Mouse (Mus musculus): Measurements from ENCODE around the gene Map2k6.

The Map2k6 gene

DNA sequence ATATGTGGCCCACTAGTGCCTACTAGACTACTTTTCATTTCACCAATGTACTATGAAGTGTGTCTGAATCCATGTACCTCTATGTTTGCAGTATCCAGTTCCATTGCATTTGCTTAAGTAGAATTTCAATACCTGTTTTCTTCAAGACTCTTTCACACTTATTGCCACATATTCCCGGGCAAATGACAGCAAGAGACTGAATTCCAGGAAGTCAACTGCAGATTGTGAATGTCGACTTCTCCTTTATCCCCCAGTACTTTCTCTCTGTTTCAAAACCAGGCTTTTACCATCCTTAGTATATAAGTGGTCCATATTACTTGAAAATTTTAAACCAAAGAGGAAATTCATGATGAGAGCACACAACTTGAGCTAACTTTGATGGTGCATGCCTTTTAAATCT is 4.7 kb downstream of the Map2k6 start:
- in situ Hi-C loops (cut with MboI, MseI), result no loop called here

DNA sequence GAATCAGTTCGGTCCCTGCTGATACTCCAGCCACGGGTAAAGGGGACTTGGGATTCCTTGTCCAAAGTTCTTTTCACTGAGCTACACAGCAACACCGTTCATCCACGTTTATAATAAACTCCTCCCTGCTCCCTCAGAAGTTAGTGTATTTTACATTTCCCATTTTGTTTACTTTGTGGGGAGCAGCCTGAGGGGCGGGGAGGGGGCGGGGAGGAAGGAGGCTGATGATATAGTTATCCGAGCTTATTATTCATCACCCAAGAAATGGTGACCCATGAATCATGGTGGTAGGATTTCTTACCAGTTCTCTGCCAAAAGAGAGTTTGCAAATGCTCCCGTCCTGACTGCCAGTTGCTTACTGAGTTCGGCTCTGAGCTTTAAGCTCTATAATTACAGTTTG is 6.7 kb downstream of the Map2k6 start:
- in situ Hi-C loops (cut with MboI, MseI), result no loop called here

DNA sequence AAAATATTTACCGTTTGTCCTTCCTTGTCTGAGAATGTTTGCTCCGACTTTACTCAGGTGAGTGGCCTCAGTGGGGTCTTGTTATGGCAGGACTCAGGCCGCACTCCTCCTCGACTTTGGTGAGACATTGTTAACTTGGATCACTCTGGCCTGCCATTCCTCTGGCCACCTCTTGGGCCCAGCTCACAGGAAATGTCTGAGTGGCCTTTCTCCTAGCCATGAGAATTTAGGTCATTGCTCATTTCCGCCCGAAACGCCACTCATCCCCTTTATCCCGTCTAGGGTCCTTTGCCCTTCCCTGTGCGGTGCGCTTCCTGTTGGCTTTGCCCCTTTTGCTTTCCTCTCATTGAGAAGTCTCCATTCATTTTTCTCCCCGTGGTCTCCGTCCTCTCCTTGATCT is 10.2 kb downstream of the Map2k6 start:
- in situ Hi-C loops (cut with MboI, MseI), result no loop called here

DNA sequence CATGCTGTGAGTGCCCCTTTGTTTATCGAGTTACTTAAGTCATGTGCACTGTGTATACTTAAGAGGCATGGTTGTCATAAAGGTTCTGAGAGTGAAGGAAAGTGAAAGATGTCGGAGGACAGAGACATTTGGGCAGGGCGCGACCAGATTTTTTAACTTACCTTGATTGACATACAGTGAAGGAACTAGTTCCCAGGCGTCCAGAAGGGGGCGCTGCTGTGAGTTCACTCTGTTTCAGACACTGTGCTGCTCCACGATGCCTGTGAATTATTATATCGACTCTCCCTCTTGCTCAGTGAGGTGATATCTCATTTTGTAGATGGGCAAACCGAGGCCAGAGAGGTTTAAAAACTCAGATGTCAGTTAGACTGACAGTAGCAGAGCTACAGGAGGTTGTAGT is 10.9 kb downstream of the Map2k6 start:
- in situ Hi-C loops (cut with MboI, MseI), result no loop called here

DNA sequence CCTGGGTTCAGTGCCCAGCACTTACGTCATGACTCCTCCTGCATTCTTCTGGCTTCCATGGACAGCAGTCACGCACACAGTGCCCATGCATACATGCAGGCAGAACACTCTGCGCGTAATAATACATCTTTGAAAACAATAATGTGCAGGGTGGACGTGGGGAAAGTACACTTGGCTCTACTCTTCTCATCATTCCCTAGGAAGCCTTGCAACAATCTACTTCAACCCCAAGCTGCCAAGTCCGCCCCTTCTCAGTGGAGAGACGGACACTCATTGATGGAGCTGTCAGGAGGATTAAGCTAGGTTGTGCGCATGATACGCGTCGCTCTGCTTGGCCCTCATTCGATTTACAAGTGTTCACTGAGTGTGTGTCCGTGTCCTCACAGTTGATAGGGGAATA is 12.7 kb downstream of the Map2k6 start:
- in situ Hi-C loops (cut with MboI, MseI), result no loop called here

DNA sequence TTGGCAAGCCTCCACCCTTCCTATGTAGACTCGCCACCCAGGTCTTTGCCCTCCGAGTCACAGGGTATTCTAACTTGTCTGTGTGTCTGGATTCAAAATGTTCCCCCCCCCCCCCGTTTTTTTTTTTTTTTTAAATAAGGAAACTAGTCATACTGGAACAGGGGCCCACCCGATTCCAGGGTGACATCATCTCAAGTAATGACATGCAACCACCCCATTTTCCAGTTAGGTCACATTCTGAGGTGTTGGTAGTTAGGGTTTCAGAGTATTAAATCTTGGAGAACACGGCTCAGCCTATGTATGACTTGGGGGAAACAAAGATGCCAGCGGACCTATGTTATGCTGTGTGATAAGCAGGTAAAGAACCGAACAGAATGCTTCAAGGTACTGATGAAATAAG is 15.3 kb downstream of the Map2k6 start:
- in situ Hi-C loops (cut with MboI, MseI), result no loop called here

DNA sequence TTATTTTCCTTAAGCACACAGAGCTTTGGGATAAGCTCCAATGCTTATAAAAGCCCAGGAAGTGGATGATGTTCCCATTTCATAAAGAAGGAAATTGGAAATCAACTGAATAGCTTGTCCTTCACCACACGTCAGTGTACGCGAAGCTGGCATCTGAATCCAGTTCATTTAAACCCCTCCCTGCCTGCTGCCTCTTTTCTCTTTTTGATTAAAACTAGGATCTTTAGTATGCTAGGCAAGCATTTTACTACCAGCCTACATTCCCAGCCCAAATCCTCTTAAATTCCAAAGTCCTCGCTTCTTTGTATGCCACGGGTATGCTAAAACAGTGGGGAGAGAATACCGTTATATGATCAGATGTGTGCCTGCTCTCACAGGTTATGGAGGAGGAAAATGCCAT is 17.8 kb downstream of the Map2k6 start:
- in situ Hi-C loops (cut with MboI, MseI), result no loop called here

DNA sequence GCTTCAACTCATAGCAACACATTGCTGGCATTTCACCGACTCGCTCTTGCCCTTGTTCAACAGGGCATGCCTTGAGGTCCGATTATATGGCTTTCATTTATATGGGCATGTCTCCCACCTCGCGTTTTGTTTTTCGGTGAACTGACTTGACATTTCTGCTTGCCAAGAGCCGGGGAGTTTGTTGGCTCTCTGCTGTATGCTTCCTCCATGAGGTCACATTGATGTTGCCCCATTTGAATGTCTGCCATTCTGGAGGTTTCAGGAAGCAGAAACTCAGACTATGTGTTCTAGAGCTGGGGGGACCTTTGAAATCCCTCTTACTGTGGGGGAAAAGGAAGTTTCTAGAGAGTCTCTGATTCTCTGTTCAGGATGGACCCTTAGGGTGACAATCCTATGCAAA is 21.5 kb downstream of the Map2k6 start:
- in situ Hi-C loops (cut with MboI, MseI), result no loop called here

DNA sequence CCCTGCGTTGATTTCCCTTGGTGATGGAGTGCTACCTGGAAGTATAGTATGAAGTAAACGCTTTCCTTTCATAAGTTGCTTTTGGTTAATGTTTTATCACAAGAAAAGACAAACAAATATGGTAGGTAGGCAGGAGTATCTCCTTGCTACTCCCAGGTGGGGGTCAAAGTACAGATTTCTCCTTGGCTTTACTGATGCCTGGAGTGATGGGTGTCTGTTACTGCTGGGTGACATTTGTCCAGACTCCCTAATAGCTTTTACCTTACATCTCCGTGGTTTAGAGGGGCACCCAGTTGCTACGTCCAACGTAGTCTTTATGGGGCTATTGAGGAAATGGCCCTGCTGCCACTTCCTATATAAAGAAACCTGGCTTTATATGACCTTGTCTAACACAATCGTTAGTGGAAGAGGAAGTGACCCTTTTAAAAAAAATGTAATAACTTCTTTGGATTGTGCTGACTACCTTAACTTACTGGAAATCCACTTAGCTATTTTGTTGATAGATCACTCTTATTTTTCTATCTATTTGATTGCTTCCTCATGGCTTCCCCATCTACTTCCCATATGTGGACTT is 27.7 kb downstream of the Map2k6 start:
- in situ Hi-C loops (cut with MboI, MseI), result no loop called here

DNA sequence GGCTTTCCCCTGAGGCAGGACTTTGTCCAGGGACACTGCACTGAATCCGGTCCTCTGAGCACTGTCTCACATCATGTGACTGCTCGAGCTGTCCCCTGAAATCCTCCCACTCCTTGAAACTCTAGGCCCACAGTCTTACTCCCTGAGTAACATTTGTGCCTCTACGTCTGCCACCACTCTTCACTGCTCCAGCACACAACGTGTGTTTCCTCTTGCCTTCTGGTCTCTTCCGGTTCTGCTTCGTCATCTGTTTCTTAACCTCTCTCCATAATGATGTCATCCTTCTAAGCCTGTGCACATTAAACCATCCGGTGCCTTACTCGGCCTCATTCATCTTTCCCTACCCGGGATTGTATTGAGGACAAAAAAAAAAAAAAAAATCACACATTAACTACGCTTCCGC is 28.2 kb downstream of the Map2k6 start:
- in situ Hi-C loops (cut with MboI, MseI), result no loop called here

DNA sequence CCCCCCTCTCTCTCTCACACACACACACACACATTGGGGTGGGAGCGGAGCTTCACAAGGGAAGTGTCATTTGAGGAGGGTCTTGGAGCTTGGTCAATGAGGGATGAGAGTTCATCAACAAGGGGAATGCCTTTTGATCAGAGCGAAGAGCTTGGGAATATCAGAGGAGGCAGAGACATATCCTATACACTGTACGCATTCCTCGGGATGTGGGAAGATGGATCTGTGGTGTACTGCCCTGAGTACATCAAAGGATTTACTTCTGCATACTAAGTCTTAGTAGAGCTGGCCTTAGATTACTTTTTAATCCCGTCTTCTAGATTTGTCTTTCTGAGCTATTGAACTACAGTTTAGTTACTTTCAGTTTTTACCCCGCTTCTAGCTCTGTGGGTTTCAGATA is 30.1 kb downstream of the Map2k6 start:
- in situ Hi-C loops (cut with MboI, MseI), result no loop called here

DNA sequence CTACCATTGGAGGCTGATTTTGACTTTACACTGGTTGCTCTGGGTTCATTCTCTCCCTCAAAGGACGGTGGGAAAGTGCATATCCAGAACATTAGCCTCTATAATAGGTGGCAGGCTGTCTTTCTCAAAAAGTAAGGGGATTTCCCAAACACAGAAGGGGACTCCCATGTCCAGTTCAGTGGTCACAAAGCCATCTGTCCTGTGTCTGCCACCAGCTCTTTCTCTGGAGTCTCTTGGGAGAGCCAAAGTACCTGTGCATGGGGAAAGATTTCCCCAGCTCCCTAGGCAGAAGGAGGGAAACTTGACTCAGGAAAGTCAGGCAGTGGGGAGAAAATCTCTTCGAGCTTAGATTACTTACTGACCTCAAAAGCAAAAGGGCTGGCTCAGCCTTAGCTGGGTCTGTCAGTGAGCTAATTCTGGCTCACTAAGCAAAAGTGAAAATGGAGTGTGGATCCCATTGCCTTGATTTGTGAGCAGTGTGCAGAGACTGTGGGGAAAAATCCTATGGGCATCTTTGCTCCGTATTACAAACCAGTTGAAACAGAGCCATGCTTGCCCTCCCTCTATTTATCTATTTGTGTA is 31.0 kb downstream of the Map2k6 start:
- in situ Hi-C loops (cut with MboI, MseI), result no loop called here

DNA sequence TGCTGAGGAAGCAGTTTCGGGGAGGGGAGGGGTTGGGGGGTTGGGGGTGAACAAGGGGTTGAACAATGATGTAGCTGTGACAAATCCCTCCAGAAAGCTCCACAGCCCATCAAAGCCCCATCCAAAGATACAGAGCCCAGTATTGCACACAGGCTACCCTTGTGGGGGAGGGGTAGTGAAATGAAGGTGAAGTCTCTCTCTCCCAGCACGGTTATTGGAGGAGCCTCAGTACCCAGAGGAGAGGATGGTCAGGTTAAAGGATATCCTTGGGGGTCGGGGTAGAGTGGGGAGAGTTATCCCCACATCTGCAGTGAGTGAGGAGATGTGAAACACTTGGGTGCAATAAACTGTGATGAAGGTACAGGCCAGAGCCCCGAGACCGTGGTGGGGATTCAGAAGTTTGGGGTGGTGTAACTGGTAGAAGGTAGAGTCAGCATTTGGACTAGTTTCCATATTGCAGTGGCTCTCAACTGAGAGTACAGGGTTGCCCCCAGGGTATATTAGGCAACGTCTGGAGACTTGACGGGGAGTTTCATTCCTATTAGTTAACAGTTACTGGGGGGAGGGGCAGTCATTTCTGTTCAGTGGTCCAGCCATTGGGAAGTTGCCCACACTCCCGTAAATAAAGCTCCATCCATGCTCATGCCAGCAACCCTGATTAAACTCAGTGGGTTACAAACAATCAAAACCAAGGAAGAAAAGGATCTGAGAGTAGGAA is 37.1 kb downstream of the Map2k6 start:
- in situ Hi-C loops (cut with MboI, MseI), result no loop called here

DNA sequence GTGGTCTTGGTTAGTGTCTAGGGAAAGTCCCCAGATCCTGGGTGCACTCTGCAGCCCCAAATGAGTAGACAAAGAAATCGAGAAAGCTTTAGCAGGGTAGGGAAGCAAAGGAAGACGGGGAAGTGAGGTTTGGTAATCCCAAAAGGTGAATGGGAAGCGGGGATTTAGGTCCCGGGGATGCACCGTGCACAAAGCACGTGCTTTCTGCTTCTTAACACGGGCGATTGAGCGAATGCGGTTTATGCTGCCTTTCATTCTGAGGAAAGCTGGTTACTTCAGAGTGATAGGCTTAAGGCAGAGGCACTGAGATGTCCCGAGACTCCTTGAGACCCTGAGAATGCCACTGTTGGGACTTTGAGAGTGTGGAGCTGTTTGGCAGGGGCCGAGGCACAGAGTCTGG is 38.1 kb downstream of the Map2k6 start:
- in situ Hi-C loops (cut with MboI, MseI), result no loop called here

DNA sequence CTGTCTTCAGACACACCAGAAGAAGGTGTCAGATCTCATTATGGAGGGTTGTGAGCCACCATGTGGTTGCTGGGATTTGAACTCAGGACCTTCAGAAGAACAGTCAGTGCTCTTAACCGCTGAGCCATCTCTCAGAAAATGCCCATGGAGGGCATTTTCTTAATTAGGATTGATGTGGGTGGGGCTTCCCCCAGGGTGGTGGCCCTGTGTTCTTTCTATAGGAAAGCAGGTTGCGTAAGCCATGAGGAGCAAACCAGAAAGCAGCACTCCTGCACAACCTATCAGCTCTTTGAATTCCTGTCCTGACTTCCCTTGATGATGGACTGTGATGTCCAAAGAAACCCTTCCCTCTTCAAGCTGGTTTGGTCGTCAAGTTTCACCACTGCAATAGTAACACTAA is 39.2 kb downstream of the Map2k6 start:
- in situ Hi-C loops (cut with MboI, MseI), result no loop called here

DNA sequence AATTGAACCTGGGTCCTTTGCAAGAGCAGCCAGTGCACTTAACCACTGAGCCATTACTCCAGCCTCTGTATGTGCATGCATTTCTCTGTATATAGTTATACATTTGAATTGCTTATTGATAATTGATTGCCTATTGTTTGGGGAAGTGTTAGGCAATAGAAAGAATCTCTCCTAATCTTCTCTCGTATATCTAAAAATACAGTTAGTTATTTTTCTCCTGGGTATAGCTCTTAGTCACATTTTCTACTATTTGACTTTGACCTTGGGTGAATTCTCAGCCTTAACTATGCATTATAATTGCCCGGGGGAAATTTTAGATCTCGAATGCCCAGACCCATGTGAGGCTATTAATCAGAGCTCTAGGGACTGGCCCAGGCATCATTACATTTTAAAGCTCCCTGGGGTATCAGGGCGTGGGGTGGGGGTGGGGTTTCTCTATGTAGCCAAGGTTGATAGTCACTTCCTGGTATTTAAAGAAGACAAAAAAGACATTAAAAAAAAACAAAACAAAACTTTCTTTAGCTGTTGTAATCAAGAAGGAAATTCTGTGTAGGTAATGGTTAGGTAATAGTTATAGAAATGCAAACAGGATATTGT is 39.9 kb downstream of the Map2k6 start:
- in situ Hi-C loops (cut with MboI, MseI), result no loop called here

DNA sequence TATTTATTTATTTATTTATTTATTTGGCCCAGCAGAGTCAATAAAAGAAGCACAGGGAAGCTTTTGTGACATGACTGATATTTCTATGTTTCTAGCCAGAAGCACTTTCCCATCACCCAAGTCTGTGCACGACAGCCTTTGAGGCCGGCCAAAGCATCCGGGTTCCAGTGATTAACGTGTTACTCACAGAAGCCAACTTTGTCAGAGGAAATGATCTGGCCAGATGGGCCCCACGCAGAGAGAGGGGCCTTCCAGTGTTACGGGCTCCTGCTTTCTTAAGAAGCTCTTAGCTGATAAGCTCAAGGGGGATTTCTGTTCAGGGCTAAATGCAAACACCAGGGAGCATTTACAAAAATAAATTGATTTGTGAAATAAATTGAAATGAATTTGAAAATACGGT is 40.4 kb downstream of the Map2k6 start:
- in situ Hi-C loops (cut with MboI, MseI), result no loop called here

DNA sequence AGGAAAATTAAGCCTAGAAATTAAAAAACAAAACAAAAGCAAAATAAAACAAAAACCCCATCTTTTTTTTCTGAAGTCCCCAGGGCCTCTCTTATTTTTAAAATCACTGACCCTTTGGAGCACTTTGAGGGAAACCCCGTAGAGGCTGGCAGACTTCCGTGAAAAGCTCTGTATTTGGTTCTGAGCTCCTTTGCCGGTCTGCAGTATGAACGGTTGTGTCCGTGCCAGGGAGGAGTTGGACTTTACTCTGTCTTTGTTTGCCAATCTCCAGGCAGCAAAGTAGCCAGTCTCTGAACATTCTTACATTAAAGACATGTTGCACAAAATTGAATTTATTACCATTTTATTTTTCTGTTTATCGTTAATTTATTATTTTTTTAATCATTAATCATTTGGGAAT is 45.7 kb downstream of the Map2k6 start:
- in situ Hi-C loops (cut with MboI, MseI), result no loop called here

DNA sequence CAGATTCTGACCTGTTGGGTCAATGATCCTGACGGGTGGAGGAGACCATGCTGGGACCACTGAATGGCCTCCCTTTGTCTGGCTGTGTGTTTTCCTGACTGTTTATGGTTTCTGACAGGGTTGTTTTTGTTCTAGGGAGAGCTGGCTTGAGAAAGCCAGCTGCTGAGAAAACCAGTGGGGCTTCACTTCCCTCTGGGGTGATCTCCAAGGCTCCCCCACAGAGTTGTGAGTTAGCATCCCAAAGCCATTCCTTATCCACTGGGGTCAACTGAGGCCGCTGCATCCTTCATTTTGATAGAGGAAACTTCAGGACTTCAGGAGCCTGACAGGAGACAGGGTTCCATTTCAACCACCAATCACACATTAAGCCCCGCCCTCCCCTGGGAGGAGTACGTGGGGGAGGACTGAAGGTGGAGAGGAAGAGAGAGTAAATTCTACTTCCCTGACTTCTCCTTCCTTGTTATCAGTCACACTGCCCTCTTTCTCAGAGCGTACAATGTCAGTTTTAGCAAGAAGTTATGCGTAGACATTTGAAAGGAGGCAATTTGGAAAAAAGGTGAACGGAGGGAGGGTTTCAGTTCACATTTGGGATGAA is 49.3 kb downstream of the Map2k6 start:
- in situ Hi-C loops (cut with MboI, MseI), result no loop called here

DNA sequence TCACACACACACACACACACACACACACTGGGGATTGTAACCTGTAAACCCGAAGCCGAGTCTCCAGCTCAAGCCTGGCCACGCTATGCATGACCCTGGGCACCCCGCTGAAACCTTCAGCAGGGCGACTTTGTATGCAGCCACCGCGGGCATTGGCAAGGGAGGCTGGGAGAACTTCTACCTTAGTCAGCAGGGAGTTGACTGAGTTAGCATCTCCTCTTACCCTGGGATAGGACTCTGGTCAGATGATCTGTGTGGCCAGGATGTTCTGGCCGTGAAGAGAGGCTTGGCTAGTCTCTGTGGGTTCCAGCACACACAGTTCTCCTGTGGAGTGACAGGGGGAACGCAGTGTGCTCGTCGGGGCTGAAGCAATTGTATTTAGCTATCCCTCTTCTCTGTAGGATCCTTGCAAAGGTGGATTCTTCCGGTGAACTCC is 49.8 kb downstream of the Map2k6 start:
- in situ Hi-C loops (cut with MboI, MseI), result no loop called here

DNA sequence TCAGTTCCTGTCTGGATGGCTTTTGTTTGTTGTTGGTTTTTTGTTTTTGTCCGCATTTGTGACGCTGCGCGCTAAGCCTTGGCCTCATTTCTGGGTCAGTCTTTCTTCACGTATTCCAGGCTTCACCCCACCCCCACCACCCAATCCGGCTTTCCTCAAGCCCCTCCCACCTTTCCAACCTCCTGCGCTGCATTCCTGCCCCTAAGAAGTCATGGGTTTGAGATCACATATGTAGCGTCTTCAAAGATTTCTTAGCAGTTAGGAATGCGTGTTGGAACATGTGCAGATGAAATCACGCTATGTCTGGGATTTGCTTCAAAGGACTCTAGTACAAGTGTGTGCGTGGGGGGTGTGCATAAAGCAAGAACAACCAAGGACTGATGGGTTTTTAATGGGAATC is 50.3 kb downstream of the Map2k6 start:
- in situ Hi-C loops (cut with MboI, MseI), result no loop called here

DNA sequence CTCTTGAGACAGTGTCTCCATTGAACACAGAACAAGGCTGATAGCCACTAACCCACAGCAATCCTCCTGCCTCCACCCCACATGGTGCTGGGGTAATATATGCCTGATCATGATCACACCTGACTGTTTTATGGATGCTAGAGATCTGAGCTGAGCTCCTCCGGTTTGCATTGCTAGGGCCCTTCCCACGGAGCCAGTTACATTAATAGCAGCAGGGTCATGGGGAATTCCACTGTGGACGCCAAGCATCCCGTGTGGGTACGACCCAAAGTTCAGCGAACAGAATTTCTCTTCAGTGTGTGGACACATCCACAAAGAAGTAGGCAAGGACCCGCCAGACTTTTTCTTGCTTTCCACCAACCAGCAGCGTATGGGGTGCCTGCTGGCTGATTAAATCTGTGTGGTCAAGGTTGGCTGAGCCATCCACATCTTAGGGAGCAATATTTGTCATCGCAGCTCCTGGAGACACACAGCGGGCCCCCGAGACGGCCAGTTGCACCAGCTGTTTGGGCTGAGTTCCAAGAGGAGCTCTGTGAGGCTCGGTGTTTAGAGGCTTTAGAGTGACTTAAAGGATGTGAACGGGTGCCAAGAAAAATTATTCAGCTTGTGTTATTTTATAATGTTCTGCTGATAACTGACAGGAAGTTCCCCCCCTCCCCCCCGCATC is 51.3 kb downstream of the Map2k6 start:
- in situ Hi-C loops (cut with MboI, MseI), result no loop called here
